Mouse (Mus musculus) left cerebral cortex, adult 8-10 months (tissue): Measurements from ENCODE around the gene Gtf2i. TPM values are rescaled to one million over a fixed set of nuclear protein-coding genes. Genes with fewer than 3 reads are reported as not detected.

ENCODE experiments used
- DNase-seq, 2 experiments: peaks; one replicate each; pipeline ENCODE4 v3.0.0; 2022; ENCODE audit warnings: low spot score in 2 of 2
- total RNA-seq, 4 experiments: library from RNA; stranded (reverse); gene quantifications; 2 replicates each; pipeline ENCODE4 v1.2.4; 2022

The Gtf2i gene
- total RNA-seq, 4 experiments from 2014 or later = 193 to 217 (median 197) TPM

- DNase-seq = no peak
Observed at GRCm38 (mm10) chr5:134244890-134245289, 69.7 kb downstream of the Gtf2i start.

DNA sequence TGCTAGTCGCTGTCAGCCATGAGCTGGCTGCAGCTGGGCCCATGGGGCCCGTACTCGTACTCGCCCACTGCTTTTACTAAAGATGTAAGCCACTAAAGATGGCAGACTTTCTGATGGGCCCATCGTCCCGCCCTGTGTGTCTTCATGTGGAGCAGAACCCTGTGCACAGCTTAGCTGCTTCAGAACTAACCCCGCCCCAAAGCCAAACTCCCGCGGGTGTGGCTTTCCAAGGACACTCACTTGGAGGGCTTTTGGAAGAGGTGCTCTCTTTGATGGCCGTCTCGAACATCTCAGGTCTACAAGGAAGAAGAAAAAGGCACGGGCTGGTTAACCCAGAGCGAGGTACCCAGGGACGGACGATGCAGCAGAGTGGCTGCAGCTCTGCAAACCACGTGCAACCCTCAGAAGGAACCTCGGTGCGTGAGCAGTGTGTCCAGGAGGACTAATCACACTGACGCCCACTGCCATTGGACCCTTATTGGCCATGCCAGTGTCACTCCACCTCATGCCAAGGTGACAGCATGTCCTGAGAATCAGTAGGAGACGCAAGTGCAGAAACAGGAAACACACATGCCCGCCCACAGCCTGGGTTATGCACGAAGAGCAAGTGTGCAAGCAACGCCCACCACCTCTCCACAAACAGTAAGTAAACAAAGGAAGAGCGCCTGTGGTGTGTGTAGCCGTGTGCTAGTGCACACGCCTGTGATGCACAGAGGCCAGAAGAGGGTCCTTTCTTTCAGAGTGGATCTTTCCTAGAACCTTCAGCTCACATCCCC lies 70.7 kb downstream of the Gtf2i start:
- DNase-seq = no peak

DNA sequence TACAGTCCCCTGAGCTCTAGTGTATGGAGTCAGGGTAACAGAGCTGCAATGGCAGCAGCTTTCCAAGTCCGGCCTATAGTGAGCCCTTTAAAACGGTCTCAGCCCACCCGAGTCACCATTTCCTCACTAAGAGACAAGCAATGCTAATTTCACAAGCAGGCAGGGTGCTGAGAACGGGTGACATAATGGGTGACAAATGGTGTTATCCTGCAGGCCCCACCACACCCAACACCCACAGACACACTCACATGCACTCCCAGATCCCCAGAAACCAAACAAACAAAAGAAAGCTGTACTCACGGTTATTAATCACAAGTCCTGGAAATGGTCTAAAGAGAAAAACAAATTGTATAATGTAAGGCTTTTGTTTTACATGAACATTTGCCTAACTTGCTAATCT lies 72.7 kb downstream of the Gtf2i start:
- DNase-seq = no peak

- DNase-seq = peak in 1 of 2 experiments; percentile 43
Observed at GRCm38 (mm10) chr5:134237936-134238760, 76.4 kb downstream of the Gtf2i start.

GRCm38 (mm10) chr5:134237508-134237907 lies 77.1 kb downstream of the Gtf2i start:
- DNase-seq = peak in 1 of 2 experiments; percentile 42

DNA sequence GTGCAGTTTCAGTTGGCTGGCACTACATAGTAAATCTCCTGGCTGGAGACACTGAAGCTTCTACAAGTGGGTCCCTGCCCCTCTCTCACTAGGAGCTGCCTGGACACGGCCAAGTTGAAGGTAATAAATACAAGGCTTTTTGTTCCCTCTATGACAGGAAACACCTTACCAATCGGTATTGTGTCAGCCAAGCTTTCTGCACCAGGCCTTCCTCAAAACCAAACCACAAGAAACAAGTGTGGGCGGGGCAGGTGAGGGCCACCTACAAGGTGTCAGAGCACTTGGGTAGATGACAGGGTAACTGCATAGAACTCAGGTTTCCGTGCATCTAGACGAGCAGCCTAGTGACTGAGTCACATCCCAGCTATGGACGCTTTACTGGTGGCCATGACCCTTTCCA lies 77.8 kb downstream of the Gtf2i start:
- DNase-seq = no peak

GRCm38 (mm10) chr5:134236241-134236640 lies 78.3 kb downstream of the Gtf2i start:
- no peak for DNase-seq

GRCm38 (mm10) chr5:134235111-134235510 lies 79.4 kb downstream of the Gtf2i start:
- DNase-seq = no peak

DNA sequence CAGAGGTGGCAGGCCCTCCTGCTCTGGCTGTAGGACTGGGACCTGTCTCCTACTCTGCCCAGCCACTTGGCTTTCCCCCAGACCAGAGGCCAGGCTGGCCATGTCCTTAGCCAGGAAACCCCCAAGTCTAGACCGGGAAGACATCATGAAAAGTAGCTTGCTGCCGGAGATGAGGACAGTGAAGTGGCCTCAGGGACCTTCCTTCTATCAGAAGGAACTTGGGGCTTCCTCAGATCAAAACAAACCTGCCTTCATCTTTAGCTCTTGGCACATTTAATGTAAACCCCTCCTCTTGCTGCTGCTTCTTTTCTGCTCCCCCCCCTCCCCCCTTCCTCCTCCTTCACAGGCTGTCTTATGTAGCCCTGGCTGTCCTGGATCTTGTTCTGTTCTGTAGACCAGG lies 80.4 kb downstream of the Gtf2i start:
- no peak for DNase-seq

DNA sequence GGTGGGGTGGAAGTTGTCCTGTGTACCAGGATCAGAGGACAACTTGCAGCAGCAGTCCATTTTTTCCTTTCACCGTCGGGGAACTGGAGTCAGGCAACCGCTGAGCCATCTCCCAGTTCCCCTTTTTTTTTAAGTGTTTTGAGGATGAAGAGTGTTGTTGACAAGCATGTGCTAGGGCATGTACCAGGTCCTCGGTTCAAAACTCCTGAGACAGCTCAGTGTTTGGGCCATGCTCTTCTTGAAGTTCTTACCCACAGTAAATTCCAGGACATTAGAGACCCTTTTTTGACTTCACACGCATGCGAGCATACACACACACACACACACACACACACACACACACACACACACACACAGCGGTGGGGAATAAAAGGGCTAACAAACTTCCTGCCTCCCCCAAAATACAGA lies 81.3 kb downstream of the Gtf2i start:
- no peak for DNase-seq

GRCm38 (mm10) chr5:134232568-134232967 lies 82.0 kb downstream of the Gtf2i start:
- DNase-seq = no peak

- DNase-seq = no peak
Observed at GRCm38 (mm10) chr5:134232111-134232510, 82.4 kb downstream of the Gtf2i start.

- DNase-seq = no peak
Observed at GRCm38 (mm10) chr5:134231376-134231775, 83.2 kb downstream of the Gtf2i start.

- DNase-seq = no peak
Observed at GRCm38 (mm10) chr5:134229391-134229790, 85.2 kb downstream of the Gtf2i start, which contains the start of gene Ncf1. Ncf1 (minus strand) TSS chr5:134229625.

DNA sequence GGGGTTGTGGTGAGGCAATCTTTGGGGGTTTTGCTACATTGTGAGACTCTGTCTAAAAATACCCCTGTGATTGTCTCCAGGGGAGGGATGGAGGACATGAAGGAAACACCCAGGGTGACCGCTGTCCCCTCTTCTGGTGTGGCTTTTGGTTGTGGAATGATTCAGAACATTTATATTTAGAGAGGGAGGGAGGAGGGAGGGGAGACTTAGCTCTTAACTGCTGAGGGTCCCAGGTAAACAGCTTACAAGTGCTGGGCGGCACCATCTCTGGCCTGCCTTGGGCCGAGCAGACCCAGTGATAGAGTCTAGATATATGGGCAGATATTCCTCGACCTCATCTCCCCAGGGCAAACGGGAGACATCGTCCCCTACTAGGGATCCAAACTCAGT lies 86.3 kb downstream of the Gtf2i start:
- DNase-seq = no peak

- DNase-seq = no peak
Observed at GRCm38 (mm10) chr5:134227574-134228248, 86.8 kb downstream of the Gtf2i start.

GRCm38 (mm10) chr5:134226946-134227345 lies 87.6 kb downstream of the Gtf2i start:
- no peak for DNase-seq

GRCm38 (mm10) chr5:134225110-134225901 lies 89.3 kb downstream of the Gtf2i start:
- no peak for DNase-seq

DNA sequence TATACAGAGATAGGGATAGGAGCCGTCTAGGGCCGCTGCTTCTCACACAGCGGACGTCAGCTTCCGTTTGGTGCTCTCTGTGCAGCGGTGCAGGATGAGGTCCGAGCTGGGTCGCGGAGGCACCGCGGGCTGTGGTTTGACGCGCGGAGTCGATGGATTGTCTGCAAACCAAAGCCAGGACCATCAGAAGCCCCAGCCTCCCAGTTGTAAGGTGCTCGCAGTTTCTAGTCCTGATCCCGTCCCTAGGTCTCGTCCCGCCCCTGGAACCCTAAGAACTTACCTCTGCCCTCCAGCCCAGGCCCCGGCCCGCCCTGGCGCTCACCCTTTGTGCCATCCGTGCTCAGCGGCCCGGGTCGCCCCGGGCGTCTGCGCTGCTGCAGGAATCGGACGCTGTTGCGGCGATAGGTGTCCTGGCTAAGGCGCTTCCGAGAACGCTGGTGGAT lies 92.8 kb downstream of the Gtf2i start:
- no peak for DNase-seq

- no peak for DNase-seq
Observed at GRCm38 (mm10) chr5:134221278-134221677, 93.3 kb downstream of the Gtf2i start.

DNA sequence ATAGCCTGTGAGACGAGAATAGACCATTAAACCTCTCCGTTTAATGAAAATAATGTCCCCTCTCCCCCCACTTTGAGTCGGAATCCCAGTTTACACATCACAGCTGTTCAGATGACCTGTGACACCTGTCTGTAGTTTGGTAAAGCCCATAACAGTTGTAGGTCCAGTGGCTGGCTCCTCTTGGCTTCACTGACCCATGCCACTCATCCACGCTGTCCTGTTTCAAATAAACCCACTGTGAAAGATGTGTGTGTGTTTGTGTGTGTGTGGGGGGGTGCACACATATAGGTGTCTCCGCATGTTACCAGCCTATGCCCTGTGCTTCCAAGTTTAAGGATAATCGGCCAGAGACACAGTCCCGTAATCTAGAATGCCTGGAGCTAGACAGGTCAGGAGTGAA lies 96.7 kb downstream of the Gtf2i start:
- no peak for DNase-seq
